Mouse (Mus musculus) kidney, embryonic 16.5 days (tissue): ENCODE results near the gene Ccdc86. TPM values are rescaled to one million over a fixed set of nuclear protein-coding genes. Genes with fewer than 3 reads are reported as not detected.

Experiments
- ATAC-seq: fragments of 200-750 bp; cut with Nextera tagmentation; 2 replicates; pipeline ENCODE4 v1.8.0; 2017; ENCODE audit warnings: moderate TSS enrichment; ENCODE audit not compliant: low FRiP score, low TSS enrichment
- H3K27ac ChIP-seq: fragments of 300-500 bp; sonication (generic); 2 replicates; pipeline ENCODE4 v1.5.1; 2014; ENCODE audit warnings: low read length
- H3K27me3 ChIP-seq: fragments of 300-500 bp; sonication (generic); 2 replicates; pipeline ENCODE4 v1.6.1; 2014; ENCODE audit warnings: low read length, control low read depth, mixed read lengths; ENCODE audit not compliant: insufficient read depth
- H3K36me3 ChIP-seq: fragments of 300-500 bp; sonication (generic); 2 replicates; pipeline ENCODE4 v1.6.1; 2014; ENCODE audit warnings: low read length, control low read depth, mixed read lengths; ENCODE audit not compliant: insufficient read depth
- H3K4me1 ChIP-seq: fragments of 300-500 bp; sonication (generic); 2 replicates; pipeline ENCODE4 v1.6.1; 2014; ENCODE audit warnings: low read length, control low read depth, mixed read lengths; ENCODE audit not compliant: insufficient read depth
- H3K4me2 ChIP-seq: fragments of 300-500 bp; sonication (generic); replicated peaks from 2 replicates; pipeline ENCODE4 v1.6.1; 2014; ENCODE audit warnings: low read depth, low read length
- H3K4me3 ChIP-seq: fragments of 300-500 bp; sonication (generic); 2 replicates; pipeline ENCODE4 v1.5.1; 2014; ENCODE audit warnings: mild to moderate bottlenecking, low read length
- H3K9ac ChIP-seq: fragments of 300-500 bp; sonication (generic); replicated peaks from 2 replicates; pipeline ENCODE4 v1.6.1; 2014; ENCODE audit warnings: low read length
- H3K9me3 ChIP-seq: fragments of 300-500 bp; sonication (generic); 2 replicates; pipeline ENCODE4 v1.6.1; 2016; ENCODE audit warnings: low read length, control low read depth
- WGBS: fragments of 180-500 bp; shearing (Covaris S2); extraction: QIAGEN DNeasy Blood & Tissue Kit; methylation state at CpG from one replicate; pipeline ENCODE4 v1.1.7; 2014; 5-methylcytosine and 5-hydroxymethylcytosine counted together
- polyA plus RNA-seq: library from polyadenylated mRNA; unstranded; fragments of >200 nt; fragmentation: Nextera tagmentation; extraction: Ambion mirVana; gene quantifications from 2 replicates; pipeline ENCODE4 v1.2.1, GENCODE M21; 2015

The Ccdc86 gene
- polyA plus RNA-seq, 1 experiment from 2014 or later = 32.2 TPM

DNA sequence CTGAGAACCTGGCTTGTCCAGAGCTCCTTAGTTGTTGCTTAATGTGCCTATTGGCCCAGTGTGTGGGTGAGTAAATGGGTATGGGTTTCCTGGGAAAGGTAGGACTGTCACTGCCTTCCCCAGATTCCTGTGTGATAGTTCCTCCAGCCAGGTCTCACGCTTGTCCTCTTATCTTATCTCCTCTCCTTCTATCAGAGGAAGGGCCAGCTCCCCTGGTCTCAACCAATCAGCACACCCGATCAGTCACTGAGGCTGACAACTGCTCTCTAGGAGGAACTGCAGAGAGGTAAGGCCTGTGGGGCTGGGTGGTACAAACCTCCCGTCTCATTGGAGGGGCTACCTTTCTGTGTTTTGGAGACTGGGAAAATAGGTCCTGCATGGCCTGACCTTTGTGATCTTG lies 10.3 kb downstream of the Ccdc86 start:
- H3K4me3 ChIP-seq = no peak overlapping the region
- no peak overlapping the region for H3K4me2 ChIP-seq
- H3K9ac ChIP-seq = no peak overlapping the region
- H3K27ac ChIP-seq = no peak overlapping the region
- peaks cover 9% of the 10 kb centered on the region; the same call in 1 of the 2 replicates for H3K4me1 ChIP-seq
- no peaks in the 10 kb centered on the region for H3K9me3 ChIP-seq
- 74% methylated on average over 3 of the region's 3 CpGs for WGBS
- no peak for ATAC-seq
- no peaks in the 10 kb centered on the region for H3K27me3 ChIP-seq
- H3K36me3 ChIP-seq = peaks cover 18% of the 10 kb centered on the region

DNA sequence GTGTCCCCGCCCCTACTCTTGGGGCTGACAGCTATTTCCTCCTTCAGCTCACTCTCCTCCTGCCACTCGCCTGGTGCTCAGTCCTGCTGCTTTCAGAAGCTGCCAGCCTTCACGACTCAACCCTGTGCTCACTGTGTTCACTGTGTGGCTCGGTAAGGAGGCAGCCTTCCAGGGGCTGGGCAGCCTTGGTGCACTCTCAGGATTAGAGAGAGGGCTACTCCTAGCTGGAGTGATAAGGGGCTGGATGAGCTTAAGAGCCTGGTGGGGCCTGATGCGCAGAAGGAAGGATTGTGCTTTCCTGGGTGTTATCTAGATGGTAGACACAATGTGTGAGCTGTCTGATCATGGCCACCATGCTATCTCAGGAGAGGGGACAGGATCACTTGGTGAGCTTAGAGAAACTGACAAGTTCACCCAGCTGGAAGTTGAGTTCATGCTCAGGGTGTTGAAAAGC lies 11.9 kb downstream of the Ccdc86 start, which contains the start of gene Ptgdr2:
Gene Ptgdr2, plus strand, starts transcription at position 51 of the 454 bp plus-strand sequence.
- Histone ChIP-seq H3K27me3 (no peaks in the 10 kb centered on the region), H3K9ac (no peak within 1 kb of the TSS), H3K27ac (no peak within 1 kb of the TSS), H3K36me3 (peaks cover 2% of the 10 kb centered on the region), H3K4me1 (peaks cover 9% of the 10 kb centered on the region; the same call in 1 of the 2 replicates), H3K4me2 (no peak within 1 kb of the TSS), H3K9me3 (no peaks in the 10 kb centered on the region), H3K4me3 (no peak within 1 kb of the TSS)
- 55% methylated on average over 5 of the region's 5 CpGs for WGBS
- no peak for ATAC-seq

DNA sequence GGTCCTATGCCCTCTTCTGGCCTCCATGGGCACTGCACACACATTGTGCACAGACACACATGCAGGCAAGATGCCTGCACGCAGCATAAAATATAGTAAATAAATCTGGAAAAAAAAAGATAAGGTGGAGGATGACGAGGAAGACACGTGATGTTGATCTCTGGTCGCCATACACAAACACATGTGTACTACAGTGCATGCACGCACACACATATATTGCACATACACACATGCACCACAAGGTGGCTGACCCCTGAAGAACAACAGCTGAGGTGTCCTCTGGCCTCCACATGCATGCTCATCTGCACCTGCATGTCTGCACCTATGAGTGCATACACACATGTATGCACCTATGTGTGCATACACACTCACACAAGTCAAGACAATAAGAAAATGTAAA lies 13.0 kb downstream of the Ccdc86 start:
- Histone ChIP-seq H3K4me3 (no peak overlapping the region), H3K36me3 (no peaks in the 10 kb centered on the region), H3K9me3 (no peaks in the 10 kb centered on the region), H3K27me3 (no peaks in the 10 kb centered on the region), H3K9ac (no peak overlapping the region), H3K4me2 (no peak overlapping the region), H3K4me1 (peaks cover 4% of the 10 kb centered on the region; the same call in 1 of the 2 replicates), H3K27ac (no peak overlapping the region)
- WGBS = 90% methylated on average over 5 of the region's 5 CpGs
- ATAC-seq = no peak

DNA sequence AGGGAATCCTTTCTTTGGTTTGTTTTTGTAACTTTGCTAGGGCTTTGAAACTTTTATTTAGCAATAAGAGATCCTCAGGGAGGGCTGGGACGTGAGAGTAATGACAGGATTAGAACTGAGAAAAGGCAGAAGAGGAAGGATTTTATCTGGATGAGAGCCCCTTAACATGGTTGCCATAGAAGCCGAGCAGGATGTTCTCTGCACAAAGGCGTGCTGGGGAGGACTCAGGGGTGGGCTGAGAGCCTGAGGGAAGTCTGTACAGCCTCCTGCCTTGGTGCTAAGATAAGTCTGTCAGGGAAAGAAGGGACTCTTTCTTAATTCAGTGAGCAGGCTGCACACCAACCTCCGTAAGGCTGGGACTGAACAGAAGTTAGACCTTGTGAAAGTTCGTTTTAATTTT lies 14.0 kb downstream of the Ccdc86 start:
- no peak overlapping the region for H3K27ac ChIP-seq
- no peak for ATAC-seq
- no peaks in the 10 kb centered on the region for H3K27me3 ChIP-seq
- H3K4me3 ChIP-seq = no peak overlapping the region
- no peaks in the 10 kb centered on the region for H3K9me3 ChIP-seq
- H3K4me1 ChIP-seq = no peaks in the 10 kb centered on the region; the same call in 1 of the 2 replicates
- no peak overlapping the region for H3K9ac ChIP-seq
- no peaks in the 10 kb centered on the region for H3K36me3 ChIP-seq
- WGBS = 66% methylated on average over 5 of the region's 5 CpGs
- no peak overlapping the region for H3K4me2 ChIP-seq

DNA sequence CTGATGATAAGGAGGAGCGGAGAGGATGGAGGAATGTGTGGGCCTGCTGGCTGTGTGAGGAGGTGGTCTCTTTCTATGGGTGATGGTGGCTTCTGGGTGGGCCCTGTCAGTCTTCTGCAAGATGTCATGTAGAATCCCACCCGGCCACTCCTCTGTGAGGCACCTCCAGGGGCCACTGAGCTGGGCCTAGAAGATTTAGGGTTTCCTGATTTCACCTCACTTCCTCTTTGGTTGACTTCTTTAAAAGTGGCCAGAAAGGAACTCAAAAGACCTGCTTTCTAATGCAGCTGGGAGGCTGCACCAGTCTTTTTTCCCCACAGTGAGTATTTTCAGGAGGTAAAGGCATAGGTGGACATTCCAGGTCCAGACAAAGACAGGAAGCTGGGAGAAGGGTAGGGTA lies 18.4 kb downstream of the Ccdc86 start:
- no peak for ATAC-seq
- Histone ChIP-seq H3K9ac (no peak overlapping the region), H3K4me3 (no peak overlapping the region), H3K9me3 (no peaks in the 10 kb centered on the region), H3K4me2 (no peak overlapping the region), H3K27ac (no peak overlapping the region), H3K27me3 (no peaks in the 10 kb centered on the region), H3K4me1 (peaks cover 15% of the 10 kb centered on the region), H3K36me3 (no peaks in the 10 kb centered on the region)
- 73% methylated on average over 2 of the region's 2 CpGs for WGBS

DNA sequence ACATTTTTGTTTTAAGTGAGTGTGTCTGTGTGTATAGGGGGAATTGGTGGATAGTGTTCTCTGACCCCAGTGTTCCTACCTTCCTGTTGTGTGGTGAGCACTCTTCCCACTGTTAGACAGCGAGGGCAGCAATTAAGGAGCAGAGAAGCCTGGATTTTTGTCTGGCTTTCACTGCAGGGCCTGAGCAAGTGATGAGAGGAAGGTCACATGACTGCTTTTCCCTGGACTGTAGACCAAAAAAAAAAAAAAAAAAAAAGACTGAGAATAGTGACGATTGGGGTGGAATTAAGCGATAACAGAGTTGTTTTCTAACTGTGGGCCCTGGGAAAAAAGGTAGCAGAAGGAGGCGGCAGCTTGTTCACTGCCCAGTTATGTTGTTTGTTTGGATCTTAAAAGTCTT lies 22.4 kb downstream of the Ccdc86 start:
- peak; percentile 28; the same call in 1 of the 2 replicates for ATAC-seq
- Histone ChIP-seq H3K4me2 (peak overlapping the region; percentile 7; the same call in 1 of the 2 replicates), H3K9me3 (no peaks in the 10 kb centered on the region), H3K4me1 (peaks cover 19% of the 10 kb centered on the region), H3K4me3 (no peak overlapping the region), H3K36me3 (no peaks in the 10 kb centered on the region), H3K27ac (peak overlapping the region; percentile 84), H3K9ac (no peak overlapping the region; the same call in 1 of the 2 replicates), H3K27me3 (no peaks in the 10 kb centered on the region)
- 34% methylated on average over 4 of the region's 4 CpGs for WGBS

DNA sequence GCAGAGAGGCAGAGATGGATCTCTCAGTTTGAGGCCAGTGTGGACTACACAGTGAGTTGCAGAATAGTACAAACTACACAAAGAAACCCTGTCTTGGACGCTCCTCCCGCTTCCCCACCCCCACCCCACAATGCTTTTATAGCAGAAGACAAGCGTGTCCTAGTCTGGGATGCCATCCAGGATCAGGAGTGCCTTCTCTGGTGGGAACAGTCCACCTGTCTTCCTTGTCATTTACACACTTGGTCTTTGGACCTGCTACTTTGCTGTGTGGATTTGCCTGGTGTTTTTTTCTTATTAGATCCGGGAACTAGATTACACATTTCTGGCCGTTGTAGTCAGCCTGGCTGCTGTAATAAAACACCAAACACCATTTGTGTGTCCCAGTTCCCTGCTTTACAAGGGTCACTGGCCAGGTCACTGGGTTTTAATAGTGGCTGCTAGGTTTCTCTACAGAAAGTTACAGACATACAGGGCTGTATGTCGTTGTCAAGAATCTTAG lies 22.9 kb downstream of the Ccdc86 start:
- 17% methylated on average over 6 of the region's 6 CpGs for WGBS
- H3K4me1 ChIP-seq = peaks cover 19% of the 10 kb centered on the region
- no peak overlapping the region; the same call in 1 of the 2 replicates for H3K9ac ChIP-seq
- H3K9me3 ChIP-seq = no peaks in the 10 kb centered on the region
- H3K36me3 ChIP-seq = no peaks in the 10 kb centered on the region
- peak overlapping the region; percentile 84 for H3K27ac ChIP-seq
- H3K27me3 ChIP-seq = no peaks in the 10 kb centered on the region
- no peak overlapping the region for H3K4me3 ChIP-seq
- ATAC-seq = peak; percentile 72
- peak overlapping the region; percentile 7; the same call in 1 of the 2 replicates for H3K4me2 ChIP-seq

DNA sequence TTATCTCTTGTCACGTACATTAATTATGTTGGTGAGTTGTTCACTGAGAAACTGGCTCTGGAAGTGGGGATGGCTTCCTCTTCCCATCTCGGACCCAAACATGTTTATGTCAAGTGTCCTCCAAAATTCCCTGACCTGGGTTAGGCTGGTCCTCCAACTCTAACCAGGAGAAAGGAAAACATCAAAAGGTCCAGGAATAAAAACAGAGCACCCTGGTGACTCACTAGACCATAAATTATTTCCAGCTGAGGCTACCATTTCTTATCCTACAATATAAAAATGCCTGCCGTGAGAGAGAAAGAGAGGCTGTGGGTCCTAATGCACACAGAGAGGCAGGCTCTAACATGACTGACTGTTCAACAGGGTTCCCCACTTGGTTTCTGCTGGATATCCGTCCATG lies 24.8 kb downstream of the Ccdc86 start:
- H3K4me1 ChIP-seq = peaks cover 19% of the 10 kb centered on the region
- no peak for ATAC-seq
- H3K9me3 ChIP-seq = no peaks in the 10 kb centered on the region
- H3K27ac ChIP-seq = no peak overlapping the region
- no peak overlapping the region for H3K4me2 ChIP-seq
- H3K36me3 ChIP-seq = no peaks in the 10 kb centered on the region
- WGBS = 23% methylated on average over 4 of the region's 4 CpGs
- no peak overlapping the region for H3K9ac ChIP-seq
- no peak overlapping the region for H3K4me3 ChIP-seq
- no peaks in the 10 kb centered on the region for H3K27me3 ChIP-seq

DNA sequence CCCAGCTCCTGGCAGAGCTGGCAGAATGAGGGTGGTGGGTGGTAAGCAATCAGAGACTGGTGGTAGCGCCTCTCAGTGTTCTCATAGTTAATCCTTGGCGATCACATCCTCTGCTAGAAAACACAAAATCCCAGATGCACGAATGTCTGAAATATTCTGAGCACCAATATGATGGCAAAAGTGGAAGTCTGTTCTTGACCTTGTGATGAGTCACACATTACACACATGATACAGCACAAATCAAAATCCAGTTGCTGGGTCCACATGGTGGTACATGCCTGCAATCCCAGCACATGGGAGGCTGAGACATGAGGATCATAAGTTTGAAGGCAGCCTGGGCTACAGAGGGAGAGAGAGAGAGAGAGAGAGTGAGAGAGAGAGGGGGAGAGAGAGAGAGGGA lies 28.0 kb downstream of the Ccdc86 start:
- 85% methylated on average over 3 of the region's 3 CpGs for WGBS
- Histone ChIP-seq H3K36me3 (no peaks in the 10 kb centered on the region), H3K4me2 (no peak overlapping the region), H3K4me1 (peaks cover 12% of the 10 kb centered on the region), H3K9ac (no peak overlapping the region), H3K4me3 (no peak overlapping the region), H3K27ac (no peak overlapping the region), H3K27me3 (no peaks in the 10 kb centered on the region), H3K9me3 (no peaks in the 10 kb centered on the region)
- no peak for ATAC-seq

DNA sequence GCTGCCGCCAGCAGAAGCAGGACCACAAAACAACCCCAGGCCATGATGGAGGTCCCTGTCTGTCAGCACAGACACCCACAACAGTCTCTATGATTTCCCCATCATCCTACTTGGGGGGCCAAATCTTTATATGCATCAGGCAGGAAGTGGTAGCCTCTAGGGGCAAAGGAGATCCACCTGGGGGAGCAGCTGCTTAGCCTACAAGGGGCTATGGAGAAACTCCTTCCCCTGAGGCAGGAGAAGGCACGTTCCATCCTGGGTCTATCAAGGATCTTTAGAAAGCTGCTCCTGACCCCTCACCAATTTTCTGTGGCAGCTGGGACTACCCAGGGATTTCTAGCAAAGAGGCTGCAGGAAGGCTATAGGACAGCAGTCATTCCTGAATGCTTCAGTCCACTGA lies 28.5 kb downstream of the Ccdc86 start, which contains the start of gene Zp1:
Gene Zp1, minus strand, starts transcription at position 101 of the 400 bp plus-strand sequence.
- Histone ChIP-seq H3K4me1 (peaks cover 8% of the 10 kb centered on the region), H3K27me3 (no peaks in the 10 kb centered on the region), H3K27ac (no peak within 1 kb of the TSS), H3K9me3 (no peaks in the 10 kb centered on the region), H3K4me3 (no peak within 1 kb of the TSS), H3K36me3 (no peaks in the 10 kb centered on the region), H3K9ac (no peak within 1 kb of the TSS), H3K4me2 (no peak within 1 kb of the TSS)
- no peak for ATAC-seq
- WGBS = 70% methylated on average over 2 of the region's 2 CpGs
